In genomic region chrX:53049196-53049595, GRCm38 (mm10) we compare ENCODE assay signal across 18 mouse cellular contexts.
"Had no signal": no experiment of that assay in that cellular context is flagged by ENCODE, and none has a peak within 500 bp of the region (broad histone marks: within the 10 kb centered on the region; RNA-seq: fewer than 3 reads in every experiment).

No protein-coding gene starts in this region.

- H3K27me3 ChIP-seq: lung, embryonic 15.5 days; midbrain, embryonic 12.5 days had no signal

- H3K27ac ChIP-seq: midbrain, embryonic 12.5 days; neural tube, embryonic 13.5 days; neural tube, embryonic 15.5 days had no signal

- H3K4me3 ChIP-seq: lung, embryonic 15.5 days; midbrain, embryonic 12.5 days; myocyte; neural tube, embryonic 13.5 days; neural tube, embryonic 15.5 days had no signal

- DNase-seq: lung, adult 2 months; lung, postnatal 4 days; midbrain, embryonic 14.5 days; retina, postnatal 1 day; right cerebral cortex, adult 18-20 months; right cerebral cortex, postnatal 25 days; right cerebral cortex, postnatal 4 days; spleen, adult 18-20 months; thymus, adult 18-20 months; thymus, postnatal 14 days; thymus, postnatal 36 days had no signal

- H3K9me3 ChIP-seq: lung, embryonic 15.5 days; midbrain, embryonic 12.5 days; neural tube, embryonic 13.5 days; neural tube, embryonic 15.5 days had no signal

- H3K9ac ChIP-seq: lung, embryonic 15.5 days; midbrain, embryonic 12.5 days; neural tube, embryonic 13.5 days; neural tube, embryonic 15.5 days had no signal

- H3K4me1 ChIP-seq: neural tube, embryonic 15.5 days had no signal

- H3K36me3 ChIP-seq: lung, embryonic 15.5 days; midbrain, embryonic 12.5 days; neural tube, embryonic 13.5 days; neural tube, embryonic 15.5 days had no signal

- H3K4me2 ChIP-seq: lung, embryonic 15.5 days; neural tube, embryonic 13.5 days; neural tube, embryonic 15.5 days had no signal

- ATAC-seq: lung, postnatal 0 days; midbrain, embryonic 16.5 days had no signal
